Mouse (Mus musculus) erythroblast, embryonic 14.5 days (primary cell): ENCODE data around the gene Dnmt1.

Experiments
- GATA1 ChIP-seq: IDR thresholded peaks from 2 replicates; pipeline ENCODE4 v1.6.1; 2012; ENCODE audit warnings: low read length, inconsistent platforms, mixed read lengths
- TAL1 ChIP-seq: IDR thresholded peaks from 3 replicates; pipeline ENCODE4 v1.6.1; 2012; ENCODE audit warnings: low read length, inconsistent platforms, mixed read lengths

DNA sequence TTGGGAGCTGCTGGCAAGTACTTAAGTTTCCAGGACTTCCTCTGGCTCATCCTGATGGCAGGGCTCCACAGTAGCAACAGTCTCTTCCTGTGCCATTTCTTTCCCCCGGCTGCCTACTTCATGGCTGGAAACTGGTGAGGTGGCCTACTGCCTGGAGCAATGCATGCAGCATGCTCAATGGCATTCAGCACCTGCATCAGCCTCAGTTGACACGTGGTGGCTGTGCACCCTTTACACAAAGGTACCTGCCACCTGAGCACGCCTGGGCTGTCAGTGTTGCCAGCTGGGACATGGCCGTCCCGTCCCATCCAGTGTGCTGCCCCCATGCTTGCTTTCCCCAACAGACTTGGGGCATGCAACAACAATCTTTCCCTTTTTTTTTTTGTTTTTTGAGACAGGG, 66.6 kb downstream of the Dnmt1 start:
- TF ChIP-seq GATA1: no peak
- TF ChIP-seq TAL1: no peak
